Mouse (Mus musculus) CH12.LX (cell line): Measurements from ENCODE around the gene Atg4d.

ENCODE experiments used
- CTCF ChIP-seq, 2 experiments: IDR thresholded peaks in 1 of 2; conservative IDR thresholded peaks in 1 of 2; 2 replicates each; pipeline ENCODE4 v1.5.1; 2011 to 2012; ENCODE audit warnings: low read depth in 2 of 2, low read length in 2 of 2, improper control_type of control experiment in 1 of 2, inconsistent platforms in 1 of 2, mild to moderate bottlenecking in 1 of 2, moderate library complexity in 1 of 2
- MAFK ChIP-seq: IDR thresholded peaks from 2 replicates; pipeline ENCODE4 v1.6.1; 2011; ENCODE audit warnings: low read length, improper control_type of control experiment; ENCODE audit not compliant: insufficient replicate concordance
- POLR2A ChIP-seq: IDR thresholded peaks from 2 replicates; pipeline ENCODE4 v1.6.1; 2011; ENCODE audit warnings: low read depth, mild to moderate bottlenecking, improper control_type of control experiment, low read length

DNA sequence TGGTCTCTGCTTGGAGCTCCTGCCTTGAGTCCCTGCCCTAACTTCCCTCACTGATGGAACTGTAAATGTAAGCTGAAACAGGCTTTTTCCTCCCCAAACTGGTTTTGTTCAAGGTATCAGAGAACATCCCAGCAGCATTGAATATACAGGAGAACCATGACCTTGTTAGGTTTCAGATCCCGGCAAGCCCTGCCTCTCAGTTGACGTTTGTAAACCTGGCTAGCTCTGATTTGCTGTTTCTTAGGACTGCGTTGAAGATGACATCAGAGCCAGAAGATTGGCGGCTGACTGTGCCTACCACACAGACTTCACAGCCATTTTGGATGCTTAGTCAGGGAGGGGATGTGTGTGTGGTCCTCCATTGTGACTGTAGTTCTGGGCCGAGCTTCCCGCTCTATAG, 41.2 kb upstream of the Atg4d start:
- no peak for TF ChIP-seq POLR2A
- TF ChIP-seq MAFK, result no peak
- TF ChIP-seq CTCF (conservative IDR thresholded peaks at IDR 0.05 in 1 of 2, IDR thresholded peaks at IDR 0.05 in 1 of 2; ENCODE audit: low read depth in 2 of 2, low read length in 2 of 2), result no peak
